Mouse (Mus musculus) adrenal gland, adult 2 months (tissue): ENCODE measurements around the gene Xdh. TPM values are rescaled to one million over a fixed set of nuclear protein-coding genes. Genes with fewer than 3 reads are reported as not detected.
A peak's percentile ranks its signal among the peaks of the same experiment; 100 is the strongest.
"Not testable (repeated sequence)": the region's sequence is repeated elsewhere in the genome, so short reads cannot be mapped to it uniquely, and the experiment has no call there.

Source experiments
- DNase-seq: peaks from one replicate; pipeline ENCODE4 v3.0.0; 2021
- polyA plus RNA-seq: library from polyadenylated mRNA; depleted of rRNA; stranded (reverse); fragments of >200 nt; gene quantifications from 2 replicates; pipeline ENCODE4 v1.2.3, GENCODE M21; 2012; rRNA removed
- total RNA-seq, 2 experiments: library from RNA; stranded (reverse); gene quantifications; 2 replicates each; pipeline ENCODE4 v1.2.3; 2021

Gene Xdh
- total and polyA plus RNA-seq, 3 experiments, result 161 to 422 (median 290) TPM

- DNase-seq, result no peak
These were observed 68.7 kb downstream of the Xdh start for GRCm38 (mm10) chr17:73881295-73881694.

DNA sequence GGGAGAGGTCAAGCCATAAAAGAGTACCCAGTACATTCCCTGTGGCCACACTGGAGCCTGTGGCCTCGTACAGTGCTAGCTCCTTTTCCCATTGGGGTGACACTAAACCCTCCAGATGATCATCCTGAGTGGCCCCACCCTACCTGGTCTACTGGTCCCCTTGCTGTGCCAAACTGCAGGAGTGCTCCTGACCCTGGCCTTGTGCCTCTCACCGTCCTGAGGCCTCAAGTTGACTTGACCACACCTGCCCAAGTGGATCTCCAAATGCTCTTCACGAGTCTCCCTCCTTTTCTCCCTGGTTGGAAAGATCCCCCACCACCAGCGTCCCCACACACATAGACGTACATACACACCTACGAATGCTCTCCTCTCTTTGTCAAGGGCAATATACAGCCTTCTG, 69.7 kb downstream of the Xdh start:
- no peak for DNase-seq

DNA sequence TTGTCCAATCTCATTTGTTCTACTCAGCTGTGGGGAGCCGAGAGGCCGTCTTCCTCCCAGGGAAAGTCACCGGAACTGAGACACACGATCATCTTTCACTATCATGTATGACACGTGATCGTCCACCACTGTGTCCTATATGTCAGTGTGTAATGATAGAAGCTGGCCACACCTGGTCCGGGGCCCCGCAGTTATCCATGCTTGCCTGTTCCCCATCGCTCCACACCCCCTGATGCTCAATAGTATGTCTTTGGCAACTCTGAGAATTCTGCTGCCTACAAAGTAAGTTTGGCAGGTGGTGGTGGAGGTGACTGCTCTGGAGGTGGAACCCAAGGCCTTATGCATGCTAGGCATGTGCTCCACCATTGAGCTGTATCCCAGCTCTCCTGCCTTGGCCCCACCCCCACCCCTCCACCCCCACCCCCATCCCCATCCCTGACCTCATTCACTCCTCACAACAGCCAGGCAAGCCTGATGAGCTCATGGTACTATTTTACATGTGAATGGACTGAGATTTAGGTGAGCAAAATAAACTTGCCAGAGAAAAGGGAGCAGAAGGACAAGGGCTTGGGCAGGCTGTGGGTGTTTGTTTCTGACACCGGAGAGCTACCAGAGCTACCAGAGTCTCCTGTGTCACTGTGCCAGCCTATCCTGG, 70.6 kb downstream of the Xdh start:
- no peak for DNase-seq

DNA sequence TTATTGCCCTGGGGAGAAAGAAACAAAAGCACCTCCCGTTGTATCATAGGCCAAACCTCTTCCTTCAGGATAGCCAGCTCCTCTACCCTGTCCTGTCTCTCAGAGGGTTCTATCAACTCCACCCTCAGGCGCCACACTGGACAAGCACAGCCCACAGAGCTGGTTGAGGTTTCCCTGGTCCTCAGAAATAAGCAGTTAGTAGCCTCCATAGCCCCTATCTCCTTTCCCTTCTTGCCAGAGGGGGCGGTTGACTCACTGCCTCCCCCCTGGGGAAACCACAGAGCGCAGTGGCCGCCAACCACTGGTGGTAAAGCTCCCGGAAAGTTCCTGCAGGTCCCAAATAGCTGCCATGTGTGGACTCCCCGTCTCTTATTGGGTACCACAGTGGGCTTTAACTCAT, 74.3 kb downstream of the Xdh start:
- DNase-seq, result no peak

- DNase-seq, result no peak
These were observed 74.7 kb downstream of the Xdh start for GRCm38 (mm10) chr17:73875268-73875667.

- DNase-seq, result no peak
These were observed 78.9 kb downstream of the Xdh start for GRCm38 (mm10) chr17:73870956-73871605.

DNA sequence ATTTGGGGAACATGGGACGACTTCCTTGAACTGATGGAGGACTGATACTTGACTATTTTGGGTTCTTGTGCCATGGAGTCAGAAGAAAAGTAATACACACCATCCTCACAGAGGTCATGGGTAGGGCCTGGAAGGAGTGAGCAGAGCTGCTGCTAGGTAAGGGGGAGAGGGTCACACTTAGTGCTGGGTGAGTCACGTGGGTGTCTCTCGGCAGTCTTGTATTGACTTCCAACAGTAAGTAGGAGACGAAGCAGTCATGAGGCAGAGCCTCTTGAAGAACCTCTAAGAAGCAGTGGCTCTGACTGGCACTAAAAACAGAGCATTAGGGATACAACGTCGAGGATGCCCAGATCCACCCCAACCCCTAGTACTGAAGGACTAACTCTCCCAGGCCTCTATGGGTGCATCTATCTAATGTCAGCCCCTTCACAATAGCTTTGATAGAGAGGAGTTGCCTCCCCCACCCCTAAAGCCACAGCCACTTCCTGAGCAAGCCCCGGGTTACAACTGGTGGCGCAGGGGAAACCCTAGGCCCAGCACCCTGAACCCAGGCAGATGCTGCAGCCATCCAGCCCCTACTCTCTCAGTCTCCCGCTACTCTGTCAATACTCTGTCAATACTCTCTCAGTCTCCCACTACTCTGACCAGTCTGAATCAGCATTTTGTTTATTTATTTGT, 80.8 kb downstream of the Xdh start:
- no peak for DNase-seq

DNA sequence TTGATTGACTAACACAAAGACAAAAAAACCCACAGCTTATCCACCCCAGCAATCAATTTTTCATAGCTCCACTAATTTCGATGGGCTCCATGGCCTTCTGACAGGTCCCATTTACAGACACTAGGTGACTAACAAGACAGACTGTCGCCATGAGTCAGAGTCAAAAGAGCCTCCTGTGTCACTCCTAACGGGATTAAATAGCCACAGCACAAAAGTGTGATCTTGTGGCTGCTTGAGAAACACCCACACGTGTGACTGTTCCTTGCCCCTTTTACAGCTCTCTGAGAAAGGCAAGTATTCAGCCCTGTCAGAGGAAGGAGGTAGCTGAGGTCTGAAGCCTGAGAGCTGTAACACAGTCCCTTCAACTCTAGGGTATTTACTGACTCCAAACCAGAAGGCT, 96.3 kb downstream of the Xdh start:
- DNase-seq, result no peak

DNA sequence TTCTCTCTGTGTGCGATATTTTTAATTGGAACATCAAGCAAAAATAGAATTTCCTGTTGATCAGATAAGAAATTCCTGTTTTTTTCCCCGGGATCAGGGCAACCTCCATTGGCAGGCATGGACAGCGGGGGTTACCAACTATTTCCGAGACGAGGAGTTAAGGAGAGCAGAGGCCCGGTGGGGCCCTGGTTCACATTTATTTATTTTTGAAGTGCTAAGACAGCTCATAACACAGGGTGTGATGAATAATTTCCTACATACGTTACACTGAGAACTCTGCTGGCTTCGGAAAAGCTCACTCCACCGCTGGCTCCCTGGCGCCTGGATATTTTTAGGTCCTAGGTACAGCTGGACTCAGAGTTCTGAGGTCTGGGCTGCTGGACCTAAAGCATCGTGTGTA, 97.0 kb downstream of the Xdh start:
- peak; percentile 47 for DNase-seq

DNA sequence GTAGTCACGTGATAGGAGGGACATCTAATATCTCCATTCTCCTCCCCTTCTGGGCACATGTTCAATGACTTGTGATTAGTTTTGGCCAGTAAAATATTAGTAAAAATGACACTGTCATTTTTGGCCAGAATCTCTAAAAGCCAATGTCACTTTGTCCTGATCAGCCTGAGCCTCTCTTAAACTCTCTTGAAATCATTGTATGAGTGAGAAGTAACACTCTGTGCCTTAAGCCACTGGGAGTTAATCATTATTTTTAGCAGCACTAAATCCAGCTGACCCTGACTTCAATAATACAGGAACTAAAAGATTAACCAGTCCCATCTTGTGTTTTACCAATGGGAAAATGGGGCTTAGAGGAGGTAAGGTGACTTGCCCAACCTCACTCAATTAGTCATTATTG, 102.6 kb downstream of the Xdh start:
- DNase-seq, result no peak

- DNase-seq, result no peak
These were observed 104.4 kb downstream of the Xdh start for GRCm38 (mm10) chr17:73845632-73846031.

GRCm38 (mm10) chr17:73842963-73843362, 107.0 kb downstream of the Xdh start:
- DNase-seq, result no peak

DNA sequence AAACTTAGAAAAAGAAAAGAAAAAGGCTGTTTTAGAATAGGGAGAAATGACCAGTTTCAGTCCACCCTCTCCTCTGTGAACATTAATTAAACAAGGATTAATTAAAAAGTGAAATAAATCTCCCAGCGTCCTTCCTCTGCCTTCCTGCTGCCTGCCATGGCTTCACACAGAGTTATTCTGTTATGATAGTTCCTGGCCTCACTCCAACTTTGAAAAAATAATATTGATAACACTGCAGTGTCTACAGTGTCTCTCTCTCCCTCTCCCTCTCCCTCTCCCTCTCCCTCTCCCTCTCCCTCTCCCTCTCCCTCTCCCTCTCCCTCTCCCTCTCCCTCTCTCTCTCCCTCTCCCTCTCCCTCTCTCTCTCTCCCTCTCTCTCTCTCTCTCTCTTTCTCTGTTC, 110.1 kb downstream of the Xdh start:
- DNase-seq, result not testable (repeated sequence)

DNA sequence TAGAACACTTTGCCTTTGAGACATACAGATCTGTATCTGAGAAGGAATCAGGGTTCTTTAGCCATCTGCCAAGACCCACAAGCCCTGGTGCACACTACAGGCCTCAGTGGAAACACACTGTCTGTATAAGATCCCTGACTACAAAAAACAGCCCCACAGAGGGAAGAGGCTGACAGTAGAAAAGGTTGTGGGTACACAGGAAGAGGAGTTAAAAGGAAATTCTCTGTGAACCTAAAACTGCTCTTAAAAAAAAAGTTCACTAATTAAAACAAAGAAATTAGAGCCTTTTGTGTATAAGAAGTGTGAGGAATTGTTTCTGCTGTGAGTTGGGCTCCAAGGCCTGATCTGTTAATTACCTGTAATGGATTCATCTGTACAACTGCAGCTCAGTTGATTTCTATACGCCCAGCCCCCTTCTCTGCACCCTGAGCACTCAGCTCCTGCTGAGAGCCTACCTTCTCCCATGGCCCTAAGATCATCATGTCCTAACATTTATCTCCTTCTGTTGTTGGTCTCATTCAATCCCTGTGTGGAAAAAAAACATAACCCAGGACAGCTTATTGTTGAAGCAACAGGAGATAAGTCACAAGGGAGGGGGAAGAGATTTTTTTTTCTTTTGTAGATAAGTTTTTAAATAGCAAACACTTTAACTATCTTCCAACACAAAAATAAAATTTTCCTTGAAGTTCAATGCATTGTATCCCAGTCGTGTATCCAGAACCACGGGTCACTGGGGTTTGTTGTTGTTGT, 110.7 kb downstream of the Xdh start:
- no peak for DNase-seq

GRCm38 (mm10) chr17:73837244-73837643, 112.8 kb downstream of the Xdh start:
- DNase-seq, result no peak

- DNase-seq, result no peak
These were observed 113.4 kb downstream of the Xdh start for GRCm38 (mm10) chr17:73836601-73837000.

Other genes with a start within 250 kb of the Xdh start
- 1 to 10 TPM; 1.4 to 1.9 TPM for gene Galnt14, start 239.7 kb downstream of the Xdh start, total RNA-seq
- gene Galnt14, start 239.7 kb downstream of the Xdh start, polyA plus RNA-seq, result 1.8 and 2.4 TPM in 2 replicates
- gene Ehd3, start 146.1 kb downstream of the Xdh start, total RNA-seq, result 10 to 100 TPM; 63.3 to 87.7 TPM
- gene Ehd3, start 146.1 kb downstream of the Xdh start, polyA plus RNA-seq, result 29.3 and 34.2 TPM in 2 replicates
- 1,000 to 10,000 TPM in 1 of 2 experiments, 100 to 1,000 TPM in 1; 132 to 3,255 TPM for gene Srd5a2, start 97.7 kb upstream of the Xdh start, total RNA-seq
- 34.4 and 640 TPM in 2 replicates for gene Srd5a2, start 97.7 kb upstream of the Xdh start, polyA plus RNA-seq